Mouse (Mus musculus) monocyte, adult 2 months (primary cell): ENCODE measurements around the gene Olfr167.
"Not testable (repeated sequence)": the region's sequence is repeated elsewhere in the genome, so short reads cannot be mapped to it uniquely, and the experiment has no call there.

Source experiments
- DNase-seq, 2 experiments: peaks; one replicate each; pipeline ENCODE4 v3.0.0; 2022; ENCODE audit warnings: low spot score in 2 of 2, low read depth in 1 of 2

Olfr167 gene

GRCm38 (mm10) chr16:19522166-19522565 is at the start of gene Olfr167:
Gene Olfr167 (minus strand): TSS chr16:19522266.
- DNase-seq = no peak

GRCm38 (mm10) chr16:19571709-19572108 is 49.6 kb upstream of the Olfr167 start, which contains the start of gene Olfr169:
Gene Olfr169 (minus strand): TSS chr16:19571809.
- DNase-seq = not testable (repeated sequence)

- DNase-seq = not testable (repeated sequence)
These were observed 31.4 kb upstream of the Olfr167 start for GRCm38 (mm10) chr16:19553429-19553828.

- DNase-seq = not testable (repeated sequence)
These were observed 30.2 kb upstream of the Olfr167 start for GRCm38 (mm10) chr16:19552246-19552645.

GRCm38 (mm10) chr16:19535455-19535854 is 13.4 kb upstream of the Olfr167 start, which contains the start of gene Olfr168:
Gene Olfr168 (minus strand): TSS chr16:19535555.
- DNase-seq = no peak

GRCm38 (mm10) chr16:19483394-19483793 is 38.7 kb downstream of the Olfr167 start, which contains the start of gene Olfr166:
Gene Olfr166 (plus strand): TSS chr16:19483694.
- no peak for DNase-seq

GRCm38 (mm10) chr16:19464365-19464764 is 57.7 kb downstream of the Olfr167 start:
- no peak for DNase-seq
